Mouse (Mus musculus) heart, adult 2 months (tissue): ENCODE data around the gene Hoxc11.

Source experiments
- CTCF ChIP-seq: fragments of 200-600 bp; IDR thresholded peaks from 2 replicates; pipeline ENCODE4 v1.8.1; 2022; ENCODE audit warnings: antibody characterized with exemption, mild to moderate bottlenecking, moderate library complexity
- EP300 ChIP-seq: fragments of 200-500 bp; IDR thresholded peaks from 2 replicates; pipeline ENCODE4 v1.6.1; 2011; ENCODE audit warnings: low read depth, low read length, control low read depth; ENCODE audit not compliant: insufficient read depth
- POLR2A ChIP-seq: fragments of 200-500 bp; IDR thresholded peaks from 2 replicates; pipeline ENCODE4 v1.6.1; 2011; ENCODE audit warnings: mild to moderate bottlenecking, low read depth, low read length, control low read depth; ENCODE audit not compliant: insufficient read depth

GRCm38 (mm10) chr15:102949696-102950095 is 4.5 kb upstream of the Hoxc11 start:
- TF ChIP-seq CTCF (no peak), POLR2A (no peak), EP300 (no peak)
